Mouse (Mus musculus): ENCODE results near the gene E130308A19Rik.
A peak's percentile ranks its signal among the peaks of the same experiment; 100 is the strongest.
"Not testable (repeated sequence)": the region's sequence is repeated elsewhere in the genome, so short reads cannot be mapped to it uniquely, and the experiment has no call there.

The E130308A19Rik gene

GRCm38 (mm10) chr4:59783685-59784279 lies 157.8 kb downstream of the E130308A19Rik start:
- DNase-seq (ENCODE audit: low read depth, low spot score): peak; percentile 99

DNA sequence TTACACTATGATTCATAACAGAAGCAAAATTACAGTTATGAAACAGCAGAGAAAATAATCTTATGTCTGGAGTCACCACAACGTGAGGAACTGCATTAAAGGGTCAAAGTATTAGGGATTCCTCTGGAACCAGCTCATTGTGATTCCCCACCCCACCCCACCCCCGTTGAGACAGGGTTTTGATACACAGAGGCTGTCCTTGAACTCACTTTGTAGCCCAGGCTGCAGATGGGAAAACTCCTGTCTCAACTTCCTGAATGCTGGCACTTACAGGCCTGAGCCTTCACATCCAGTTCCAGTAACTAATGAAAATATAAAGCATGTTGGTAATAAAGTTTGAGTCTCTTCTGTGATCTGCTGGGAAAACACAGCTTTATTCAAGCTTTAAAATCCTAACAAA lies 159.4 kb downstream of the E130308A19Rik start:
- no peak for DNase-seq (ENCODE audit: low read depth, low spot score)

DNA sequence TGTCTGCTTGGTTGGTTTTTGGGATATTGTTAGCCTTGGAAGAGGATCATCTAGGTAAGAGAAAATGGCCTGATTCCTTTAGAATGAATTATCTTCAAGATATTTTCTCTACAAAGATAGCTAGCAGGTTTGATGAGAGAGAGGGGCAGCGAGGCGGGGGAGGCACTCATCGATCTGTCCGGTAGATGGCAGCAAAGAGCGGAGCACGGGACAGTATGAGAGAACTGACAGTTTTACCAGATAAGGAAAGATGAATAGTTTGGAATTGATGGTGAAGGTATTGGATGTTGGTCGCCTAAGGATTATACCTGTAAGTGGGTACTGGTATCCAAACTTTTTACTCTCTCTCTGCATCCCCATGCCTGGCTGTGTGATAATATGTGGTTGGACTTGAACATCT lies 160.7 kb downstream of the E130308A19Rik start:
- DNase-seq (ENCODE audit: low read depth, low spot score): peak; percentile 77

- no peak for DNase-seq (ENCODE audit: low read depth, low spot score)
Observed at GRCm38 (mm10) chr4:59787126-59787525, 161.1 kb downstream of the E130308A19Rik start.

DNA sequence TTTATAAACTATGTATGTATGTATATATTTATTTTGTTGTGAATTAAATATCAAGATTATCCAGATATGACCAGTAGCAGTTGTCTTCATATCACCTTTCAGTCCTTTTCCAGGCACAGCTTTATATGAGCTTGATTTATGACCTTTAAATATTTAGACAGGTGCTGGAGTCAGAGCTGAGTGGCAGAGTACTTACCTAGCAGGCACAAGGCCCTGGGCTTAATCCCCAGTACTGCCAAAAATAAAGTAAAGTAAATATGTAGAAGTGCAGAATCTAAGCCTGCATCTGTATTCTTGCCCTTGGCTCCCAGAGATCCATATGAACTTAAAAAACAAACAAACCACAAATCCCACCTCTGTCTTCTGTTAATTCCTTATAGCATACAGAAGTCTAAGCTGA lies 163.0 kb downstream of the E130308A19Rik start:
- no peak for DNase-seq (ENCODE audit: low read depth, low spot score)

DNA sequence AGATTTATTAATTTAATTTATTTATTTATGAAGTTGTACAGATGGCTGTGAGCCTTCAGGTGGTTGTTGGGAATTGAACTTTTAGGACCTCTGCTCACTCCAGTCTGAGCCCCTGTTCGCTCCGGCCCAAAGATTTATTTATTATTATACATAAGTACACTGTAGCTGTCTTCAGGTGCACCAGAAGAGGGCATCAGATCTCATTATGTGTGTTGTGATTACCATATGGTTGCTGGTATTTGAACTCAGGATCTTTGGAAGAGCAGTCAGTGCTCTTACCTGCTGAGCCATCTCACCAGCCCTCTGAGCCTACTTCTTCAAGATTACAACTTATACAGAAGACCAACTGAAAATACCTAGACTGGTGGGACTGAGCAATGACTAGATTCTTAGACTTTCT lies 167.6 kb downstream of the E130308A19Rik start:
- DNase-seq (ENCODE audit: low read depth, low spot score): not testable (repeated sequence)

GRCm38 (mm10) chr4:59794116-59794515 lies 168.1 kb downstream of the E130308A19Rik start:
- no peak for DNase-seq (ENCODE audit: low read depth, low spot score)

DNA sequence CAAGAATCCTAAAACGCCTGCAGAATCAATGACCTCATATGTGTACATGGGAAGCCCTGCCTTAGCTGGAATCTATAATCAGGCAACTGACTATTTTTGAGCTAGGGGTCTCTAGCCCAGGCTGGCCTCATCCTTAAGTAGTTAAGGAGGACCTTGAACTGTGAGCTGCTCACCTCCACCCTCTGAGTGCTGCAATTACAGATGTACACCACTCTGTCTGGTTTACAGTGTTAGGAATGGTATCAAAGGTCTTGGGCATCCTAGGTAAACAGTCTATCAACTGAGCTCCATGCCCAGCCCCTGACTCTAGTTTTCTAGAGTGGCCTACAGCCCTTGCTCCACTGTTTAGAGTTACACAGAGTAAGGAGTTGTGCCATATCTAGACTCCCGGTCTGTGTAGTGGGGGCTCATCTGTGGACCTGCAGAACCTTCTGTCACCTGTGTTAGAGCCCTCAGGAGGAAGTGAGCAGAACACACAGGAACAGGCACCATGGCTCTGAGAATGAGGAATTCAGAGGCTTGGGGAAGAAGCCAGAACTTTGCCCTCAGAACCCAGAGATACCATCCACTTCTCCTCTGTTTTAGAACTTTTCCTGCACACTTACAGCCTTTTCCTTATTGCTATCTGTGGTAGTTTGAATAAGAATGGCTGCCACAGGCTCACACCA lies 169.9 kb downstream of the E130308A19Rik start:
- no peak for DNase-seq (ENCODE audit: low read depth, low spot score)

GRCm38 (mm10) chr4:59800181-59800580 lies 174.2 kb downstream of the E130308A19Rik start:
- DNase-seq (ENCODE audit: low read depth, low spot score): peak; percentile 67

GRCm38 (mm10) chr4:59801489-59801888 lies 175.5 kb downstream of the E130308A19Rik start, which contains the start of gene Inip:
TSS of gene Inip (minus strand) at chr4:59801589.
- DNase-seq (ENCODE audit: low read depth, low spot score): no peak

- DNase-seq (ENCODE audit: low read depth, low spot score): peak; percentile 31
Observed at GRCm38 (mm10) chr4:59802107-59802506, 176.1 kb downstream of the E130308A19Rik start.

DNA sequence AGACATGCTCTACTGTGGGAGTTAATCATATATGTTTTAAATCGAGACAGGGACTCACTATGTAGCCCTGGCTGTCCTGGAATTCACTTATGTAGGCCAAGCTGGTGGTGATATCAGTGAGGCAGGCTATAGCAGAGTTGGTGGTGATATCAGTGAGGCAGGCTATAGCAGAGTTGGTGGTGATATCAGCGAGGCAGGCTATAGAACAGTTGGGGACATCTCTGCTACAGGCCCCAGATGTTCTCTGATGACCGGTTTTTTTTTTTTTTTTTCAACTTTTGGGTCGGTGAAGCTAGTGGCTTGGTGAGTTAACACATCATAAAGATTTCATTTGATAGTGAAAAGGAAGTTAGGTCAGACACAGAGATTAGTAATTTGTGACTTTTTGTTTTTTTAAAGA lies 176.8 kb downstream of the E130308A19Rik start:
- DNase-seq (ENCODE audit: low read depth, low spot score): no peak

GRCm38 (mm10) chr4:59803358-59803757 lies 177.3 kb downstream of the E130308A19Rik start:
- no peak for DNase-seq (ENCODE audit: low read depth, low spot score)

- DNase-seq (ENCODE audit: low read depth, low spot score): no peak
Observed at GRCm38 (mm10) chr4:59804754-59805153, 178.7 kb downstream of the E130308A19Rik start.

DNA sequence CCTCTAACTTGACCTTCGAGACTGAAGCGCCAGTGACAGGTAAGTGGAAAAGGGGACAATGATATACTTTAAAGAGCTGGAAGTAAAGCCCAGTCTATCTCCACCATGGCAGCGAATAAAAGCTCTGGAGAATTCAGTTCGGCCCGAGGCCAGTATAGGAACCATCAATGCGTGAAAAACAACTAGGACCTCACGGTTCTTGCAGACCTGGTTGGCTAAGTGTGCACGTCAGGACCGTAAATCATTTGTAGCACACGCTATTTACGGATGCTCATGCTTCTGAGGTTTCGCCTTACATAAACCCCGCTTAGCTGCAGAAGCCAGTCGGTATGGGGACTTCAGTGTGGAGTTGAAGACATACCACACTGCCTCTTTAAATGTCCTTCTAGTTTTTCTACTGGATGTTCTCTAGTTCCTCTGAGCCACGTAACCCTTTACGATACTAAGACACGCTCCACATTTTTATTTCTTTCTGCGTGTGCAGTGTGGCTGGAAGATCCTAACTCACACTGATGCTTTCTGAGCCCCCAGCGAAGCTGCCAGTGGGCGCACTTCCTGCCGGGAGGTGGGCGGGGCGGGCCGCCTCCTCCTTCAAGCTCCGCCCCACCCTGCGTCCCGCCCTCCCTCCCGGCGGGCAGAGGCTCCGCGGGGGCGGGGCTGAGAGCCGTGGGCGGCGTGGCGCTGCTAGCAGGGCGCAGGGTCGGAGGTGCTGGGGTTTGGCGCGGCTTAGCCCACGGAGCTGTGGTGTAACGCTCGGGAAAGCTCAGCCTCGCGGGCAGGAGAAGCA lies 179.4 kb downstream of the E130308A19Rik start, which contains the start of gene Snx30:
Gene Snx30 (plus strand): TSS at position 660 of the 787 bp plus-strand sequence.
- DNase-seq (ENCODE audit: low read depth, low spot score): peak; percentile 75

DNA sequence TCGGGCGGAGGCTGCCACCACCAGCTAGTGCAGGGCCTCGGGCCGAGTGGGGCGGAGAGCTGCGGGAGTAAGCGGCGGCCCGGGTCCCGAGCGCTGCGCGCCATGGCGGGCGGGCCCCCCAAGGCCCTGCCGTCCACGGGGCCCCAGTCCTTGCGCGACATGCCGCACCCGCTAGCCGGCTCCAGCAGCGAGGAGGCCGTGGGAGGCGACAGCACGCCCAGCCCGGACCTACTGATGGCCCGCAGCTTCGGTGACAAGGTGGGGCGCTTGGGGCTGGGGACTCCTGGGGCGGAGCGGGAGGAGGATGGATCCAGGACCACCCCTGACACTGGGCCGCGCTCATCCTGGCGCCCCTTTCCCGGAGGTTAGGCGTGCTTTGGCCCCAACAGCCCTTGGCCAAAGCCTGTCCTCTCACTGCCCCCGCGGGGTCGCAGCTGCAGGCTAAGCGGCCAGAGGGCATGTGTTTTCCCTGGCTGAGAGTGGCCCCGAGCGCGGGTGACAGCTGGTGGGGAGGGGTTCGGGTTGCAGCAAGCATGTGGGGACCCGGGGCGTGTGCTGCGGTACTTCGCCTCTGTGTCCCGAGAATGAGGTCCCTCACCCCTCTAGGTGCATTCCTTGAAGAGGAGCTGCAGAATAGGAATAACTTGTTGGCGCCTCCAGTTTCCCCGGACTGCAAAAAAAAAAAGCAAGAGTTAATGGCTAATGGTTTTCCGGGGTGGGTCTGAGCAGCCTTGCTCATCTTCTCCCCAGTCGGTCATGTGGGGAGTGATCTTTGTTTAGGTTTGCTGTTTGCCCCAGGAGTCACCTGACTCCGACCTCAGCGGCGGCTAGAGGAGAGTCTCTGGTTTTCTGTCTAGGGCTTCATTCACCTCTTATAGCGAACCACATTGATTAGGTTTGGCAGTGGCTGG lies 180.2 kb downstream of the E130308A19Rik start:
- DNase-seq (ENCODE audit: low read depth, low spot score): peak; percentile 72

DNA sequence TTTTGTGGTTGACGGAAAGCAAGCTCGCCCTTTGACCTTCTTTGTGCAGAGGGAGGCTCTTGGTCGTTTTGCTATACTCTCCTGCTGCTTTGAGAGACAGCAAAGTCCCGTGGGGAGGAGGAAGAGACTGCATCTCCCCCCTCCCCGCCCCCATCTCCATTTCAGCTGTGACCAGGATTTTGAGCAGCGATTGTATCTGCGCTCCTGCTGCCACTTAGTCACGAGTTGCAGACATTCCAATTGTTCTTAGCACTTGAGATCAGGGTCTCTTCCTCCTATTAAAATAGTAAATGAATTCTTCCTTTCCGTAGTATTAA lies 180.8 kb downstream of the E130308A19Rik start:
- no peak for DNase-seq (ENCODE audit: low read depth, low spot score)

GRCm38 (mm10) chr4:59807521-59807920 lies 181.5 kb downstream of the E130308A19Rik start:
- DNase-seq (ENCODE audit: low read depth, low spot score): peak; percentile 41

GRCm38 (mm10) chr4:59808396-59808795 lies 182.4 kb downstream of the E130308A19Rik start:
- no peak for DNase-seq (ENCODE audit: low read depth, low spot score)

Measured in 3T3-L1 (cell line).